Mouse (Mus musculus) spleen, postnatal 4 days (tissue): Measurements from ENCODE around the gene Gm28308.
A peak's percentile ranks its signal among the peaks of the same experiment; 100 is the strongest.

ENCODE experiments used
- DNase-seq, 2 experiments: peaks; one replicate each; pipeline ENCODE4 v3.0.0; 2022; ENCODE audit warnings: low spot score in 2 of 2

Gm28308 gene

DNA sequence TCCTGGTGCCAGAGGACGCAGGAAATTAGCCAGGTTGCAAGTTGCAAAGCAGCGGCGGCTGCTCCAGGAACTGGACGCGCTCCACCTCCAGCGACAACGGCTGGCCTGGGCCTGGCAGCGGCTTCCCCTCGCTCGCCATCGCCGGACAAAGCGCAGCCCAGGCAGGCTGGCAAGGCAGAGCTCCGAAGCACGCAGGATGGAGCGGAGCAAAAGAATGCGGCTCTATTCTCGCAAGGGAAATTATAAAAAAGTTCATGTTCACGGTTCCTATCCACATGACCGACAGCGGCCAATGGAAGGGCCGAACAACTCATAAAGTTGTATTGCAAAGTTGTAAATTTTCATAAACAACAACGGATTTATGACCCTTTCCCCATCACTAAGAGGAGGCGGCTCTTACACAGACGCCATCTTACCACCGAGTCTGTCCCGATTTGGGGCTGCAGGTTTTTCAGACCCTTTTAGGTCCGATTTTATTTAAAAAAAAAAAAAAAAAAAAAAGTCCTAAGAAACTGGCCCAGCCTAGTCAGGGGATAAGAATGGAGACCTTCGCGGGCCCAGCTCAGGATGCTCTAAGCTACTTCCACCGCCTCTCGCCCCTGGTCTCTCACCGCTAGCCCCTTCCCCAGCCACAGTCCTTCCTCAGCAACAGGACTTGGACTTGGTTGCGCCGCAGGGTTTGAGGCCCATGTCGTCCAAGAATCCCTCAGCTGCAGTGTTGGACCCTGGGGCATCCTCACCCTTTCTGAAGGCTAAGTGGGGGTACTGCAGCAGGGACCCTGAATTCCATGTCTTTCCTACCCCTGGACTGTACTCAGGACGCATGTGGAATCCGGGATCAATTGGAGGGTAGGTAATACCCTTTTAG lies at the start of gene Gm28308, which contains the start of gene Hoxa3:
Gm28308 (minus strand) TSS at position 221 of the 868 bp plus-strand sequence.
Hoxa3 (minus strand) TSS at position 218 of the 868 bp plus-strand sequence.
- no peak for DNase-seq

- peak in 1 of 2 experiments; percentile 49 for DNase-seq
Measured at GRCm38 (mm10) chr6:52262463-52263320, 49.6 kb upstream of the Gm28308 start.

DNA sequence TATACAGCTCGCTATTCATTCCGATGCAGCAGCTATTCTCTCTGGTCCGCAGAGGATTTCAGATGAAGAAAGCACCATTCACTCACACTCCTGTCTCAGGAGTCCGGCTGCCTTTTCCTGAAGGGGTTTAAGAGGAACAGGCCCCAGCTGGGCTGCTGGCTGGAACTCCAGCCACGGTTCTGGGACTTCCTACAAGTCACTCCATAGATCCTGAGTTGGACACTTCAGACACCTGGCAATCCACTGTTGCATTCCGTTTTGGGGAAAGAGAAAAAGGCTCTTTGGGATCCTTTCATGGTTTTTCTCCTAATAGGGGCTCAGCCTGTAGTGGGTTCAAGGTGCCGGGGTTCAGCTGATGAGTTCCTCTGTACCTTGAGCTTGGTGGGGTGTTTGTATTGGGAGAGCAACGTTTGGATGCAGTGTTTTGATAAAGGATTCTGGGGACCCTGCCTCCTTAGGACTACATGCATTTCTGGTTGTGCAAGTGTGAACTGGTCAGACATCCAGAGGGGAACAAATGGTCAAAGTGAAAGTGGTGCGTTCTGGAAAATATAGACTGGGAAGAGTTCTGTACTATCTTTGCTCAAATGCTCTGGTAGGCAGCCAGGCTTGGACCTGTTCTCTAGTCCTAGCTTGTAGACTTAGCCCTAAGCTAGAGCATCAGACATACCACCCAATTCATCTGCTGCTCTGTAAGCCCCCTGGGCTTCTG lies 48.8 kb upstream of the Gm28308 start:
- peak in 1 of 2 experiments; percentile 52 for DNase-seq

DNA sequence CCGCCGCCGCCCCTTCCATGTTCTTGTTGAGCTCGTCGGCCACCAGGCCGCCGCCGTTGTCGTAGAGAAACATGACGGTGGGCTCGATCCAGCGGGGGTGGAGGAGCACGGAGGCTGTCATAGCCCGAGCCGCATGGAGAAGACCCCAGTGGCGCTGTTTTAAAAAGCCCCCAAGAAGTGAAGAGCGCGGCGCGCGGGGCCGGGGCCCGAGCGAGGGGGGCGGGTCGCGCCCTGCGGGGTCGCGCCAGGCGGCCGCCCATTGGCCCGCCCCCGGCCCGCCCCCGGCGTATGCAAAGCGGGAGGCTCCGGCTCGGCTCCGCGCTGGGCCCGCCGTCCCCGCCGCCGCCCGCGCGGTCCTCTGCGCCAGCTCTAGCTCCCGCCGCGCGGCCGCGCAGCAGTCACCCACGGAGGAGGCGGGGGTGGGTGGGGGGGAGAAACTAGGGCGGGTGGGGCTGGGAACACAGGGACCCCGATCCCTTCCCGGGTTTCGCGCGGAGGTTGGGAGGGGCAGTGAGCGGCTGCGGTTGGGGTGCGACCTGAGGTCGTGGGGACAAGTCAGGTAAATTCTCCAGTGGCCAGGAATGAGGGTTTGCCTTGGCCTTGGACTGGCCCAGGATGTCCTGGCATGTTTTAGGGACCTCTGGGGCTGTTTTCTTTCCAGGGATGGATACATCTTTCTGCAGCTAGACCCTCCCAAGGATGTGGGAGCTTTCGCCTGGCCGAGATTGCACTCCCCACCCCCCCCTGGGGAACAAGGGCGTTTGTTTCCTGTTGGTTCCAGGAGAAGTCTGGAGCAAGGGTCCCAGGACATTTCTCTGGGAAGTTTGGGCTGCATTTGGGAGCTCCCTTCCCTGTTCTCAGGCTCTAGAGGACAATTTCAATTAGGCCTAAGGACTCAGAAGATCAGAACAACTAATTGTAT lies 47.8 kb upstream of the Gm28308 start, which contains the start of gene Hoxa13:
Hoxa13 (minus strand) TSS at position 227 of the 922 bp plus-strand sequence.
- DNase-seq = no peak

GRCm38 (mm10) chr6:52259811-52260261 lies 46.7 kb upstream of the Gm28308 start:
- no peak for DNase-seq

DNA sequence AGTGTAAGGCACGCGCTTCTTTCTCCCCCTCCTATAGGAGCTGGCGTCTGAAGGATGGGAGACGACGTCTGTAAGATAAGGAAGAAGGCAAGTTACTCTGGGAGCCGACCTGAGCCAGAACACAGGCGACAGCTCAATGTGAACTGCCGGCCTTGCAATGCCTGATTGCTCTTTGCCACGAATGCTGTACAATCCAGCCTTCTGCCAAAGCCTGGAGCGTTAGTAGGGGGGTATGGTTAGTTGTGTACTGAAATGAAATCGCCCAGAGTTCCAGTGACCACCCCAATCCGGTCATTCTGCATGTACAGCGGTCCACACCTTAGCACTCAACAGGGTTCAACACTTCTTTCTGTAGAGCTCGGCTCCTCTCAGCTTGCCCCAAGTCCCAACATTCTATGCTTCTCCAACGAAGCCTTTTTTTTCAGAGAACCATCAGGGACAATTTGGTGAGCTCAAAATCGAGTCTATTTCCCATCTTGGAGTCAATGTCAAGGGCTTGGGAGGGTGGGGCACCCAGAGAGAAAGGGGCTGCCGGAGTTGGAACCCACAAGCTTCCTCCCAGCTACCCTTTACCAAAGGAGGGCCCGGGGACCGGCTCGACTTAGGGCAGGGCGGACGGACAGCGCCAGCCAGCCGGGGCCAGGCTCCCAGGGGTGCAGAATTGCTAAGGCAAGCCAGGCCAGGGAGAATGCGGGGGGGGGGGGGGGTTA lies 46.1 kb upstream of the Gm28308 start:
- no peak for DNase-seq

- DNase-seq = peak; percentile 68 to 87
Measured at GRCm38 (mm10) chr6:52256956-52257355, 43.8 kb upstream of the Gm28308 start.

DNA sequence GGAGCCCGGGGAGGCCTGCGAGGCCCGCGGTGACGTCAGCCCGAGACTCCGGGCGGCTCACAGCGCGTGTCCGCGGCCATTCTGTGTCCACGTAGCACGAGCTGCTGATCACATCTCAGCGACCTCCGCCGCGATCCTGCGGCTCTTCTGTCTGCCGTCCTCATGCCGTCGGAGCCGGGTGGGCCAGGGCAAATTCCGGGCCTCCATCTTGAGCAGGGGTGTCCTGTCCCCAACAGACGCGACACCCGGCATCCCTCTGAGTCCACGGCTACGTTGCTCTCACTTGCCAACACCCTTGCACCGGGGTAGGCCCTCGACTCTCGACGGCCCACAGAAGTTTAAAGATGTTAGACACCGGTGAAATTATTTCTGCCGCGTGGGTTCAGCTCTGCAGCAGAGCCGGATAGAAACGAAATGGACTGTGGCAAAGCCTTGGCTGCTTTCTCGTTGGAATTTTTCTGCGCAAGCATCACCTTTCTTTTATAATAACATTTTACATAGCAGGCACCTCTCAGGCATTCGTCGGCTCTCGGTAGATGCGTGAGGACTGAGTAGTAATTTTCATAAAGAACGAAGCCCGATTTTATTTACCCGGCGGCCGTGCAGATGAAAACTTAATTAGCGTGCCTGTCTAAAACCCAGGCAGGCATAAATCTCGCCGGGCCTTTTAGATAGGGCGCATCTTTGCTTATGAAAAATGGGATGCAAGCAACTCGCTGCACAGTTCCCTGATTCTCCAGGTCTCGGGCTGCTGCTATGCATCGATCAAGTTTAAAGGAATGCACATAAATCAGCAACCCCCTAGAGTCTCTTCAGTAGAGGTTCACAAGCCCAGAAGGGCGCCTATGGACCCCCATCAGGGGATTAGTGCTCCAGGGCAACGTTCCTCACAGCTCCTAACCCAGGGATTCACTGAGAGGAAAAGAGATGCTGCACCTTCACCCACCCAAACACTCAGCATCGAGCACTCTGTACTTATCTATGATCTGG lies 40.7 kb upstream of the Gm28308 start:
- no peak for DNase-seq

DNA sequence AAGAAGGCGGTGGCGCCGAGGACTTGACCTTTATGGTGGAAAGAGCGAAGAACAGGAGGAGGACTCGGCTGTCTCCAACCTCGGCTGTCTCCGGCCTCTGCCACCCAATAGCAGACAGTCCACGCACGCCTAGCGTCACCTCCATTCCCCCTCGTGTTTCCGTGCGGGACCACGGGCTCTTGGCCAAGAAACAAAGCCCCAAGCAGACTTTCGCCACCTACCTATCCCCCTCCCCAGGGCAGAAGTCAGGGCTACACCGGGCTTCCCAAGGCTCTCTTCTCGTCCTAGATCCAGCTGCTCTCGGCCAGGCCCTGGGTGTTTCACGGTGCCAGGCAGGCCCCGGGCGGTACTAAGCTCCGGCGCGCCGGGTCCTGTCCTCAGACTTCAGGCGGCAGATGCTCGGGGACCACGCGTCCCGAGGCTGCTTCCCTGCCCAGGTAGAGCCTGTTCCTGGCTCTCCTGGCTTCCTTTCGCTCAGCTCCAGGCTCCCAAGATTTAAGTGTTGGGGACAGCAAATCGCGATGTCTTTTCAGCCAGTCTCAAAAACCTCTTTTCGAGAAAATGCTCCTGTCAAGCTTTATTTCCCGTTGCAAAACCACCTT lies 39.7 kb upstream of the Gm28308 start:
- no peak for DNase-seq

- DNase-seq = no peak
Measured at GRCm38 (mm10) chr6:52252016-52252774, 39.1 kb upstream of the Gm28308 start.

DNA sequence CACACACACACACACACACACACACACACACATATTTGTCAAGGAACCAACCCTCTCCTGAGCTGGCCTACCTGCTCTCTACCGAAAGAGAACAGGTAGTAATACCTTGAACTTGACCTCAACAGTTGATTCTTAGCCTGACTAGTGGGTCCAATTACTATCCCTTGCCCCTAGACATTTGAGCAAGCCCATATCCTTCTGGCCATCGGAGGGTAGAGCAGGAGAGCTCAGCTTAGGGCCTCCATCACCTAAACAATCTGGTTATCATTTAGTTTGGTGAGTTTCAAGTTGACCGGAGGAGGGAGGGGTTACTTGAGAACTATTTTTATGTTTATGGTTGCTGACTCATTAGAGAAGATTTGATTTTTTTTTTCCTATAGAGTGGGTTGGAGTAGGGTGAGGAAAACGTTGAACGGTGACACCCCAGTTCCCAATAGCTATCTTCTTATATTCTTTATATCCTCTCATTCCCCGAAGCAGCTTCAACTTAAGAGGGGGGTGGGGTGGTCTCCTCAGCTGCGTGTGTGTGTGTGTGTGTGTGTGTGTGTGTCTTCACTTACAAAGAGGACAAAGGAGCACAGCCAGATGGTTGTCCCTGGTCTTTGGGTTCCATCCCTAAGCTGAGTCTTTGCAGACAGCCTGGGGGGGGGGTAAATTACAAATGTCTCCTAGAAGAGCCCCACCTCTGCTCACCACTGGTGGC lies 38.2 kb upstream of the Gm28308 start:
- DNase-seq = no peak

- DNase-seq = no peak
Measured at GRCm38 (mm10) chr6:52249826-52250225, 36.7 kb upstream of the Gm28308 start.

- no peak for DNase-seq
Measured at GRCm38 (mm10) chr6:52249415-52249738, 36.2 kb upstream of the Gm28308 start.

- DNase-seq = no peak
Measured at GRCm38 (mm10) chr6:52248638-52249414, 35.7 kb upstream of the Gm28308 start.

DNA sequence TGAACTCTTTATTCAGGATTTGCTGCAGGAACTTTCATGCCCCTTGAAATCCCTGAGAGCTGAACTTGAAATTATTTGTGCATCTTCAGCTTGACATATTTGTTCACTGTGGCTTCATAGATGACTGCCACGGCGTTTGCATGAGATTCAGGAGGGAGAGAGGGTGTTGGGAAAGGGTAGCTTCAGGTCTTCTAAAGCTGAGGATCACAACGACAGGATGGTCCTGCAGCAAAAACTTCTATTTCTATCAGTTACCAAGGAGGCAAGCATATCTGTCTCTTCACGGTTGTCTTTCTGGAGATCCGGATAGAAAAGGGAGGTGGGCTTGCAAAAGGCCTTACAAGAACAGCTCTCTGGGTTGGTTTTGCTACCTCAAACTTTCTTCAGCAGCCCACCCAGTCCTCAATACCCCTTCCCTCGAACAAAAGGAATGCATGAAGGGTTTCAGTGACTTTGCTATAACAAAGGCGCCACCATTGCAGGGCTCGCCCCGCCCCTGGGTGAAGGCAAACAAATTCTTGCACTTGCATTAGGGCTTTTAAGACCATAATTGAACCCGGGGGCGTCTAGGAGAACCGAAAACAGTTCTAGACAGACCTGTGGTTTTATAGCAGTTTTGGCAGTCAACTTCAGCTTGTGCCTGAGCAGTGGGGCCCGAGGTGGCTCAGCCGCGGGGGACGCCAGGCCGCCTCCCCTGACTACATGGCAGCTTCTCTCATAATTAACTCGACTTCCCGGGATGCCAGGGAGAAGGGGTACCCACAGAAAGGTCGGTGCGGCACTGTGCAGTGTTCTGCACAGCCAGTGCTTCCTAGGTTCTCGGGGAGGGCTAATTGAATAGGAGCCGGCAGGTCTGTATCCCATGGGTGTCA lies 34.9 kb upstream of the Gm28308 start:
- no peak for DNase-seq
